Mouse (Mus musculus) olfactory bulb, adult 2 months (tissue): ENCODE measurements around the gene AI464131.

ENCODE experiments used
- CTCF ChIP-seq: fragments of 200-500 bp; IDR thresholded peaks from 2 replicates; pipeline ENCODE4 v1.5.1; 2012; ENCODE audit warnings: low read depth, mild to moderate bottlenecking, low read length, moderate library complexity; ENCODE audit not compliant: insufficient read depth
- POLR2A ChIP-seq: fragments of 200-500 bp; IDR thresholded peaks from 2 replicates; pipeline ENCODE4 v1.6.1; 2012; ENCODE audit warnings: mild to moderate bottlenecking, low read depth, low read length, moderate library complexity; ENCODE audit not compliant: insufficient read depth

DNA sequence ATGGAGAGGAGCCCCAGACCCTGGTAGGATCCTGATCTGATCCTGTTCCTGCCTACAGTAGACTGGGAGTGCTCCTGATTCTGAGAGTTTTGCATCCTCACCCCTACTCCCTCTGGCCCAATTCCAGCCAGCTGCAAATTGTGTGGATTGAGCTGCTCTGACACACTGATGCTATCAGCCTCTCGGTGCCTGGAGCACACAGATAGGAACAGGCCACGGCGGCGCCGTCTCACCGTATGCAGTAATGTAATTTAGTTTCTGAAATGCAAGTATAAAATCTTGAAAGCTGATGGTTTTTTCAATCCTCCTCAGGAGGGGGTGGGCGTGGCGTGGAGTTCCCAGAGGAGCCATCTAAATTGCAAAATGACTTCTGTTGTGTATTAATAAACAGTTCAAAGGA is 39.3 kb upstream of the AI464131 start:
- no peak for TF ChIP-seq POLR2A
- no peak for TF ChIP-seq CTCF
